Mouse (Mus musculus) right cerebral cortex, postnatal 36 days (tissue): Measurements from ENCODE around the gene Ankrd6.
A peak's percentile ranks its signal among the peaks of the same experiment; 100 is the strongest.

ENCODE experiments used
- DNase-seq, 2 experiments: peaks; one replicate each; pipeline ENCODE4 v3.0.0; 2022; ENCODE audit warnings: low spot score in 2 of 2, mixed read lengths in 1 of 2

Ankrd6 gene

GRCm38 (mm10) chr4:32779996-32780395, 170.6 kb downstream of the Ankrd6 start:
- DNase-seq, result no peak

GRCm38 (mm10) chr4:32770284-32770810, 180.3 kb downstream of the Ankrd6 start:
- no peak for DNase-seq

- DNase-seq, result no peak
Measured at GRCm38 (mm10) chr4:32768046-32768445, 182.6 kb downstream of the Ankrd6 start.

- no peak for DNase-seq
Measured at GRCm38 (mm10) chr4:32767471-32767870, 183.2 kb downstream of the Ankrd6 start.

DNA sequence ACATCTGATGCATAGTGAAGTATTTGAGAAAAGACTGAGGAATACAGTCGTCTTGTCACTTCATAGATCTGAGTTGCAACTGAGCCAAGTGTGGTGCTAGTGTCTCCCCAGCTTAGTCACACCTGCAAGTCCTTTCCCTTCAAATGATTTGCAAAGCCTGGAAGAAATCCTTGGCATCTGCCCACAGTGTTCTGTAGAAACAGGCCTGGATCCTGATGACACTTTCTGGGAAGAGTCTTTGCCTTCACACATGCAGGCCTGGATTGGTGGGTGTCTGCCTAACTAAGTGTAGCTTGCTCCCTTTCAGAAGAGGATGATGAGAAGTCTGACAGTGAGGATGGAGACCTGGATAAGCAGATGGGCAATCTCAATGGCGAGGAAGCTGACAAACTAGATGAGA, 193.2 kb downstream of the Ankrd6 start:
- peak; percentile 46 to 49 for DNase-seq
